Mouse (Mus musculus) mouse embryonic stem cell (cell line): ENCODE results near the gene Mycs.

Experiments used
- in situ Hi-C, 2 experiments: fragments of 300-500 bp; cut with MboI; formaldehyde crosslinking; loops; 1 replicate in 1 of 2; 3 replicates in 1 of 2; pipeline ENCODE4 v1.14.3; 2019 to 2020; ENCODE audit warnings: low sequenced_read_pairs in 2 of 2, low pct_unique_long_range_greater_than_20kb in 1 of 2, mixed read lengths in 1 of 2; ENCODE audit not compliant: unreplicated experiment in 1 of 2

Mycs gene

GRCm38 (mm10) chrX:5469165-5469564 lies at the start of gene Mycs:
TSS of gene Mycs (minus strand) at chrX:5469265.
- in situ Hi-C loops: no loop called here

- in situ Hi-C loops: no loop called here
Observed at GRCm38 (mm10) chrX:5468022-5468421, 1.0 kb downstream of the Mycs start.
